Mouse (Mus musculus) erythroblast, adult 5-6 weeks (primary cell): ENCODE measurements around the gene Dydc2. TPM values are rescaled to one million over a fixed set of nuclear protein-coding genes. Genes with fewer than 3 reads are reported as not detected.
A peak's percentile ranks its signal among the peaks of the same experiment; 100 is the strongest.
"Not testable (repeated sequence)": the region's sequence is repeated elsewhere in the genome, so short reads cannot be mapped to it uniquely, and the experiment has no call there.

Source experiments
- ATAC-seq: replicated peaks from 2 replicates; pipeline ENCODE4 v1.8.0; 2016; ENCODE audit warnings: moderate number of reproducible peaks, mild to moderate bottlenecking, moderate TSS enrichment, inconsistent platforms; ENCODE audit not compliant: poor library complexity, low FRiP score, severe bottlenecking
- total RNA-seq, 2 experiments: library from RNA; stranded (forward) in 1 of 2; stranded (reverse) in 1 of 2; fragments of 150-400 nt in 1 of 2; fragments of 200-764, 138-1000 nt in 1 of 2; gene quantifications; 2 replicates each; pipeline versions ENCODE4 v1.2.3 to v1.2.4; 2015 to 2017; ENCODE audit warnings: low replicate concordance in 2 of 2

Dydc2 gene
- total RNA-seq (2015; ENCODE audit: low replicate concordance) (not detected in 2 replicates), total RNA-seq (2017; ENCODE audit: low replicate concordance) (not detected in 2 replicates)

DNA sequence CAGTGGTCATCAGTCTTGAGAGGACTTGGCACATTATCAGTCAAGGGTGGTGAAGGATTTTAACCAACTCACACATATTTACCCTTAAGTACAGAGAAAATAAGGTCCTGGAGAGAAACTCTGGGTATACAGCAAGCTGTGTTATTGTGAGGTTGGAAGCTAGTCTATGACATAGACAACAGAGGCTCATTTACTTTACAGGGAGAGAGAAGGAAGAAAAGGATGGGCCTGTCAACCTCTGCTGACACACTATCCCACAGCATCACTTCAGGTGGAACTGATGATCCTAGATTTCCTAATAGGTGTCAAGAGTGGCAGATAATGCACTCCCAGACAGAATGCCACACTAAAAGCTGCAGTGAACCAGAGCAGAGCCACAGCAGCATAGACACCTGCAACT, at the start of gene Dydc2:
Gene Dydc2 (minus strand): TSS at position 101 of the 400 bp plus-strand sequence.
- ATAC-seq, result no peak

DNA sequence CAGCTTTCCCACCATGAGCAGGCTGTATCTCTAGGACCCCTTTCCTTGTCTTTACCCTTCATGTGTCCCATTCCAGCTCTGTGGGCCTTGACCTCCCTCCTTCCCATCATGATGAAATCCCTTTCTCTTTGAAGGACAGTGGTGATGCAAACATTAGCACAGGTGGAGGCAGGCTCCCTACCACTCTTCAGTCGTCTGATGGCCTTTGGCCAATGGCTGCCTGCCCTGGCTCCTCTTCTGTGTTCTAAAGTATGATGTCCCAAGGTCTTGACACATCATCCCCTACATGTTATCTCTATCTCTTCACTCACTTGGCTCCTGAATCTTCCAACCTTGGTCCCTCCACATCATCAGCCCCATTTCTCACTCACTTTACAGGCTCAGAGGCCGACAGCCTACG, 47.3 kb upstream of the Dydc2 start:
- ATAC-seq, result no peak

DNA sequence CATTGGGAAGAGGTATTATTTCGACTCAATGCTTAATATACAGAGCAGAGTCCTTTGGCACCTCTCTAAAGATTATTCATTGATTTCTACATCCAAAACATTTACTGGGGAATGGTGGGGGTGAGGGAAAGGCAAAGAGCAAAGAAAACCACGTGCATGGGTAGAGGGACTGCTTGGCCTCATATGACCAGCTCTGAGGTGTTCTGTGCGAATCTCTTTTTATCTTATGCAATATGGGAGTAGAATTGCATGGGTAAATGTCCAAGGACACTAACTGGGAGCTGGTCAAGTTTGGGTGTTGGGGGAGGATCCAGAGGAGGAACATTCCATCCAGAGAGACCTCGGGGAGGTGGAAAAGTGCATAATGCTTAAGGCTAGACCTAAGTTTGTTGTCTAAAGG, 43.9 kb upstream of the Dydc2 start:
- ATAC-seq, result no peak

DNA sequence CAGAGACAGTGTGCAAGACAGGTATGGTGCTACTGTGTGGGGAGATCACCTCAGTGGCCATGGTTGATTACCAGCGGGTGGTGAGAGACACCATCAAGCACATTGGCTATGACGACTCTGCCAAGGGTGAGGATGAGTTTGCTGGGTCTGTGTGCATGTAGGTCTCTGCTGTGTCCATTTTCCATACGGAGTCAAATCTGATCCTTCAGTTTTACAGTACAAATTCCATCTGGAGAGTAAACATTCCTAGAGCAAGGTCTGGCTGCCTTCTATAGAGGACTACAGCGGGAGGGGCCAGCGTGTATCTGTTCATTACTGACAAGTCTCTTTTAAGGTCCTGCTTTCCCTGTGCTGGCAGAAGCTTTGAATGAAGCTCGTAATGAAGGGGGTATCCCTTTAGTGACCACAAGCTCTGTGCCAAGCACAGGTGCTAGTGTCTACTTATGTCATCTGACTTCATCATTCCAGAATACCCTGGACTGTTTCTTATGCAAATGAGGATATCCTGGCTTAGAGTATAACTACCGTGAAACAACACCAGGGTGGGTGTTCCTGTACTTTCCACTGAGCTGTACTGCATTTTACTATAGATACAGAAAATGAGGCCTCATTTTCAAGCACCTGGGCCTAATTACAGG, 42.1 kb upstream of the Dydc2 start:
- ATAC-seq, result no peak

DNA sequence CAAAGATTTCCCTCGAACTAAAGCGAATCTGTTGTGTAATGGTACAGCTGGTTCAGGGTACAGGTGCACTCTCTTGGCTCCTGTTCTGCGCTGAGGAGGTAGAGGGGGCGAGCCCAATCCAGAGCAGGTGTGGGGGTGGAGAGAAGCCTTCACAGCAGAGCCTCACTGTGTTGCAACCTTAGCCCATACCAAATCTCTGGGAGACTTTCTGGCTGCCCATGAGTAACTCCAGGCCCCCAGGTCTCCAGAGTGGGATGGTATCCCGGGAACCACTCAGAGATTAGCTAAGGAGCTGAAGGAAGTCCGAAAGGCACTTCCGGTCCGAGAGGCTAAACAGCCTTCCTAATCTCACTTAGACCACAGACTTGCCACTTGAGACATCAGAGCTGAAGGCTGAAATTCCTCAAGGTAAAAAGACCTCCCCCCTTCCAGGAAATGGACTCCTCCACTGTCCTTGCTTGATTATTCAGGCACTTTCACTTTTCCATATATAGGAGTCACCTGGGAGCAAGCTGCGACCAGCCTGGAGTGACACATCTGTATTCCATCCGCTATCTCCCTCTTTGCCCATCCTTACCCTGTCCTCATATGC, 35.9 kb upstream of the Dydc2 start, which contains the start of gene Mat1a:
Gene Mat1a (plus strand): TSS at position 183 of the 592 bp plus-strand sequence.
- ATAC-seq, result no peak

DNA sequence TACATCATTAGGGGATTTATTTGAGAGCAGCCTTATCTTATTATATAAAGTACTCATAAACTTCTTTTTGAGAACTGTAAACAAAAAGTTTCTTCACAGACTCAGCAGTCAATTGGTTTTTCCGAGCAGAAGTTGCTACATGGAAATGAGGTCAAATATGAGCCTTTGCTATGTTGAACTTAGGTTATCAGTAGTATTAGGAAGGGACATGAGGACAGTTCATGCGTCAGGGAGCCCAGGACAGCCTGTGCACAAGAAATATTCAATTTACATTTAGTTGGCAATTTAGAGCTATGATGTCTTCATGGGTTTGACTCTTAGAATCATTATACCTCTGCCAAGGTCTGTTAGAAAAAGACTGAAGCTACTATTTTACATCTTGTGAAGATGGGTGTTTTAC, 33.3 kb upstream of the Dydc2 start:
- no peak for ATAC-seq

DNA sequence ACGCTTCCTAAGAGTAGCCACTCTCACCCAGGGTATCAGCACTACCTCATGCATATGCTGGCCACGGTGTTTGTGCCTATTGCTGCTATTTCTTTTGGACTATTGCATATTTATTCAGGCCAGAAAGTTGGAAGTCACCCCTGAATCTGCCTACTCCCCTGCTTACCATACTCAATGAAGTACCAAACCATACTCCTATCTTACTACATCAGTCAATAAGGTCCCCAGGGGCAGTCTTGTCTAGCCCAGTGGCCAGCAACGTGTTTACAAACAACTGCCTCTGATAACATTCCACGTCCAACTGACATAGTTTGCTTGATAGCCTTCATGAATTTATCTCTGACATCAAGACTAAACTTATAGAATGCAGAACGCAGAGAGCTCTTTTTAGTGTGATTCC, 32.2 kb upstream of the Dydc2 start:
- no peak for ATAC-seq

DNA sequence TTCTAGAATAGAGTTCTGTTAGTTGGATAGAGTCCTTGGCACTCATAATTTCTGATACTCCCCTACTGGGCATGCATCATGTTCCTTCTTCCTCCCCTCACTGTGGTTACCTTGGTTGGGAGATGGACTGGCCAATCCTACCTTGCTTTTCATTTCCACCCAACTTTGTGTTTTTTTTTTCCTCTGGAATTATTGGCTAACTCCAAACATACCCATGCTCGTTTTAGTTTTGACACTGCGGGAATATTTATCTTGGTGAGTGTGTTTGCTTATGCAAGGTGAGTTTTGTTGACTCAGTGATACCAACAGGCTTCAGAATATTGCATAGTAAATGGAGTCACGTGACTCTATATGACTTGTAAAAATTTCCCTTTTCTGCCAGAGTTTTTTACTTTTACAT, 31.7 kb upstream of the Dydc2 start:
- no peak for ATAC-seq

DNA sequence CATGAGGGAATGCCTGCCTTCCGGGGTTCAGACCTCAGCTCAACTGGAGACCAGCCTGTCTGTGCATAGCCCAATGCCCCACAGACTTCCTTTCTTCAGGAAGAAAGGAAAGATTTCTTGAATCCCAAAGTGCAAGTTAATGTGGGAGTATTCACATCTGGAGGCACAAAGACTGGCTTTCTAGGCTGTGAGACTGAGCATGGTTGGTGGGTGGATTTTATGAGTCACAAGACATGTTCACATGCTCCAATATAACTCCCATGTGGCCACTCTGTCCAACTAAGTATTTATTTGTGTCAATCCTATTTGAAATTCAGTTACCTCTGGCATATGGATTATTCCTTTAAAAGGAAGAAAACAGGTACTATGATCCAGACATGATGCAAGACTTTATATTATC, 29.7 kb upstream of the Dydc2 start:
- ATAC-seq, result no peak

DNA sequence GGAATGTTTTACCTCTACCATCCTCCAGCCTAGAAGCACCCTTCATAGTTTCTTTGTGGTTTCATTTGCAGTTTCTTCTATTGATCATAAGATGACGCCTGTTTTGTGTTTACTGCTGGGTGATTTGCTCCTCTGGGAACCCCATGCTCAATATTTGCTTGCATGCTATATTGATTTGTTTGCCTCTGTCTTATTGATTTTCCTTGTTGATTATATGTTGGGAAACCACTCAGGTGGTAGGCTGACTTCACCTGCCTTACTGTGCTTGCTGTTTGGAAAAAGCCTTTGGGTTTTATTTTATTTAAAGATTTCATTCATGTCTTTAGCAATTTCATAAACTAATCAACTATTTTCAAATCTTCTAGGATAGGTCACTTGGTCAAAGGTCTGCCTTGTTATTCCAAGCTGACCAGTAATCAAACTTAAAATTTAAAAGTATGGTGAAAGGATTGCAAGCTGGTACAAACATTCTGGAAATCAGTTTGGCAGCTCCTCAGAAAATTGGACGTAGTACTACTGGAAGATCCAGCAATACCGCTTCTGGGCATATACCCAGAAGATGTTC, 27.4 kb upstream of the Dydc2 start:
- ATAC-seq, result no peak

DNA sequence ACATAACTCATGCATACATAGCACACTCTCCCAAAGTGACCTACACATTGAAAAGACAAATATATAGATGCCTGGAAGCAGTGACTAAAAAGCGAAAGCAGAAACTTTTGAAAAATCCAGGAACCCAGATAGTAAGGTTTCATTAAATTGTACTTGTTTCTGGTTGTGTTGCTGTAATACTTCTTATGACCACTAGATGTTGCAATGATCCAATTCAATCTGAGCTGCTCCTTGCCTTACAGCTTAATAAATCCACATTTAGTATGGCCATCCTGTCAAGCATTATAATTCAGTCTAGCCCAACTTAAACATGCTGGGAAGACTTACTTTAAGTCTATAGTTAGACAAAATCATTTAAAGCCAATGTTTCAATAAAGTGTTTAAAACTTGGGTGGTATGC, 25.1 kb upstream of the Dydc2 start:
- no peak for ATAC-seq

DNA sequence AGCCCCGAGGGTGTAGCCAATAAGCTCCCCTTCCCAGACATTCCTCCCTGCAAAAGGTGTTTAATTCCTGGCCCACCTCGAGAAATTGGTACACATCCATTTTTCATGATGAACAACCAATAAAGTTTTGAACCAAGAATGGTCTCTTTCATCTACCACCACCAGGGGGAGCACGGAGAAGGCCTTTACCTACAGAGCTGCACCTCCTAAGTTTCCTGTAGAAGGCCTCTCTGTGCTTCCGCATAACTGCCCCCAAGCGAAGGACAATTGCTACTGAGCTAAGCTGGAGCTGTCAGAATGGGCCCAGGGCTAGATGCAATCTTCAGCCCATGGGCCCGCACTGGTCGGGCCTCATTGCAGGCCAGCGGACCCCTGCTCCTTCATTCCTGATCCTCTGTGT, 21.8 kb upstream of the Dydc2 start:
- ATAC-seq, result no peak; the same call in 1 of the 2 replicates

DNA sequence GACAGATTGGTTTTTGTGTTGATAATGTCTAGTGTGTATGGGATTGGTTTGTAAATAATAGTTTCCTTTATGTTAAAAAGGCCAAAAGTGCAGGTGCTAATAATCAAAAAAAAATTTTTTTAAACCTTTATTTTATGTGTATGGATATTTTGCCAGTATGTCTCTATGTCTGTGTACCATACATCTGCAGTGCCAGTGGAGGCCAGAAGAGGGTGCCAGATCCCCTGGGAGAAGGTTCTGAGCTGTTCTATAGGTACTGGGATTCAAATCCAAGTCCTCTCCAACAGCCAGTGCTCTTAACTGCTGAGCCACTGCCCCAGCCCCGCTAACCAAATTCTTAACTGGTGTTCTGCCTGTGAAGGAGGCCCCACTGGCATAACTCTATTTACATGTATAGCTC, 18.5 kb upstream of the Dydc2 start:
- ATAC-seq, result no peak

DNA sequence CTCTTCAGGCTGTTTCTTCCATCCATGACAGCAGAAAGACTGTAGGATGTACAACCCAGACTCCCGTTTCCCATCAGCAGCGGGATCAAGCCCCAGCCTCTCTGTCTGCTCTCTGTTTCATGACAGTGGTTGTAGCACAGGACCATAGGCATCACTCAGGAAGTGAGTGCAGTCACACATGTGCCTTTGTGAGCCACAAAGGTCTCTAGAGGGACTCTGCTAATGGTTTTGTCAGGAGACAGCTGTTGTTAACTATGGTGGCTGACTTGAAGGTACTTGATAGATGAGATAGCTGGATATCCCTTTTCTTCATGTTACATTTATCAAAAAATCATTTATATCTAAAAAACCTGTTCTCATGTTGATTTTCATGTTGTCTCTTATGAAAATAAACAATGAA, 13.4 kb upstream of the Dydc2 start:
- ATAC-seq, result no peak

DNA sequence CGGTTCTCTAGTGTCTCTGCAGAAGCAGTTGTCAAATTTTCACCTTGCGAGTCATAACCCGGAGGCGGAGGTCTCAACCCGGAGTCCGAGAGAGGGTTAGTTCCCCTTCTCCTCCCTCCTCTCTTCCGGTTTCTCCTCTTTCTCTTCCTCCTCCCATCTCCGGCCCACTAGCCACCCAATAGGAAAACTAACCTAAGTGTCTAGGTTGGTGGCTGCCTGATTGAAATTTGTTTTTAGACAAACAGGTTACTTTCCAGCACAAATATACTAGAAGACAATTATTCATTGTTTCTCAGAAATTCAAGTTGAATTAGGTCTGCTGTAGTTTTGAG, 3.9 kb upstream of the Dydc2 start:
- no peak for ATAC-seq

DNA sequence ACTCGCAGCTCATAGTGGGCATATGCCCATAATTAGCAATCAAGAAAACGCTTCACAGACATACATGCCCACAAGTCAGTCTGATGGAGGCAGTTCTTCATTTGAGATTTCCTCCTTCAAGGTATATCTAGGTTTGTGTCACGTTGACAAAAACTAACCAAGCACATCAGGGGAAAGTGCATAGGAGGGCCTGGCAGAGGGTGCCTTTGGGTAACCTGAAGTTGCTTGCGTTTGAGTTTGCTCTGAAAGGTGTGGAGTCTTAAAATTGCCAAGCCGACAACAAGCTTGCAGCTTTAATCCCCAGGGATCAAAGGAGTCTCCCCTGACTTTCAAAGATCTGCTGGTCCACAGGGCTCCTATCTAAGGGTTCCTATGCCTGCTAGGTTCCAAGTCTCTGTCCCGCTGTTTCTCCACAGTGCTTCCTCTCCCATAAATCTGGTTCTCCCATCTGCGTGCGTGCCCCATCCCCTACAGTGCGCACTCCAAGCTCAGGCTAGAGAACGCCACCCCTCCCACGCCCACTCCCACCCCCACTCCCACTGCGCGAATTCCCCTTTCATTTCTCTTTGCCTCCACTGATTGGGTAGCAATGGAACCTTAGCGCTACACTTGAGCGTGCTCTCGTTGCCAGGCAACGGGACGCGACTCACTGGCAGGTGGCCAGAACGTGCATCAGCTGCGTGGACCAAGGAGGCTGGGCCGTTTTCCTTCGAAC, 3.4 kb upstream of the Dydc2 start, which contains the start of gene Dydc1:
Gene Dydc1 (plus strand): TSS at position 683 of the 715 bp plus-strand sequence.
- no peak for ATAC-seq

DNA sequence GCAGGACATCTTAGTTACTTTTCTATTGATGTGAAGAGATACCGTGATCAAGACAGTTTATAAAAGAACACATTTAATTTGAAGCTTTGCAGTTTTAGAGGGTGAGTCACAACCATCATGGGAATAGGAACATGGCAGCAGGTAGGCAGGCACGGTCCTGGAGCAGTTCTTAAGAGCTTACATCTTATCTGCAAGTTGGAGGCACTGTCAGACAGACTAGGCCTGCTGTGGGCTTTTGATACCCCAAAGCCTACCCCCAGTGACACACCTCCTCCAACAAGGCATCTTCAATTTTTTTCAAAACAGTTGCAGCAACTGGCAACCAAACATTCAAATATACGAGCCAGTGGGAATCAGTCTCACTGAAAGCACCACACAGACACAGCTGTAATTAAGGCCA, 1.3 kb upstream of the Dydc2 start:
- ATAC-seq, result no peak

DNA sequence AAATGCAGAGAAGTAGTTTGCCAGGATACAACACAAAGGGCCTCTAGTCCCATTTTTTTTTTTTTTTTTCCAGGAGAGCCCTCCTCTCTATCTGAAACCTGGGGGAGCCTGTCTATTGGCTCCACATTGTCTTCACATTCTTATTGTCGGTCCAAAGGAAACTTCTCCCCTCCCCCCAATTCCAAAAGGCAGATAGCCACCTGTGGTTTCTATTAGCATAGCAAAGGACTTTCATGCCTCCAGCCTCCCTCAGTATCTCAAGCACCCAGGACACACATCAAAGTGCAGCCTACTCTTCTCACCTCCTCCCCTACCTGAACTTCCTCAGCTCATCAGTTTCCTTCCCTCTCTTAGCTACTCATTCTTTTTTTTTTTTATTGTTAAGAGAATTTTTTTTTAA, 2.6 kb downstream of the Dydc2 start:
- ATAC-seq, result no peak

DNA sequence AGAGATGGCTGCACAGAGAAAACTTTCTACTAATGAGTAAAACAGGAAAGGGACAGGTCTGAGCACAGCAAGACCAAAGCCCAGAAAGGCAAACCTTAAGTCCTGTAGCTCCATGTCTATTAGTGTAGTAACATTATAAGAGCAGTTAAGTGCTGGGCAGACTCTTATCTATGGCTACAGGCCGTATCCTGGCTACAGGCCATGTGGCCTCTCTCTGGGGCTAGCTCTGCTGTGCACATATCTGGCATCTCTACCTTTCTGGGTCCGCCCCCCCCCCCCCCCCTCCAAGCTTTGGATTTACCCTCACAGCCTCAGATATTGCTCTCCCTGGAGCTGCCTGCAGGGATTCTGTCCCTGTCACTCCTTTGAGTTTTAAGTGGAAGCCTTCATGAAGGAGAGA, 3.8 kb downstream of the Dydc2 start:
- ATAC-seq, result peak; percentile 80

DNA sequence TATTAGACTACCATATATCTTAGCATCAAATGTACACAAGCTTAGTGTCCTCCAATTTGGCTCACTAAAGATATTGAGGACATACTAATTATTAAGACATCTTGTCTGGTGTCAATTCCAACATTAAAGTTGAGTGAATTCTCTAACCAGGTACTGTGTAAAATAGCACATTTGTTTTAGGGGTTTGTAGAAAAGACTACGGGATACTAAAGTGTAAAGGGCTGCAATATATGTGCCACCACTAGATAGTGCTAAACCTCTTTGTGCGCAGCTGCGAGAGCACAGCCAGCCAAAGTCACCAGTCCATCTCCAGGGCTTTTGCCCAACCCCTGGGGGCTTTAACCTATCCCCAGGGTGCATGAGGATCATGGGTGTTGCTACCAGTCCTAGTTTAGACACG, 15.8 kb downstream of the Dydc2 start:
- not testable (repeated sequence) for ATAC-seq

DNA sequence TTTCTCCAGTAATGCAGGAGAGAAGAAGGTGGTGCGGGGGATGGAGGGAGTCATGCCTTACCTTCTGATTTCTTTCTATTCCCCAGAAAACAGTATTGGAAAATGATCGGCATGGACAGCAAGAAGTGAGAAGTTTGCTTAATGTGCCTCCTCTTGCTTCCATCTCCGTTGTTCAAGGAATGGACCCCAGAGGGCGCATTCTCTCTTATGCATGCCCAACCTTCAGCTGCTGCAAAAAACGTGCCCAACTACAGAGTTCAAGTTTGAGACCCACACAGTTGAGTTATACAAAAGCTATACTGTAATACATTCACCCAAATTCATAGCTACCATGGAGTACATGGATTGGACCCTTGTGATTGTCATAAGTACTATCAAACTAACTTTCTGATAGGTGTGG, 16.5 kb downstream of the Dydc2 start:
- no peak for ATAC-seq
